Mouse (Mus musculus) neural tube, embryonic 14.5 days (tissue): ENCODE measurements around the gene Spata17. TPM values are rescaled to one million over a fixed set of nuclear protein-coding genes. Genes with fewer than 3 reads are reported as not detected.
A peak's percentile ranks its signal among the peaks of the same experiment; 100 is the strongest.

Source experiments
- ATAC-seq: fragments of 200-750 bp; cut with Nextera tagmentation; 2 replicates; pipeline ENCODE4 v1.8.0; 2017; ENCODE audit warnings: low read depth, mild to moderate bottlenecking, moderate TSS enrichment, moderate library complexity
- H3K27ac ChIP-seq: fragments of 300-500 bp; sonication (generic); 2 replicates; pipeline ENCODE4 v1.5.1; 2014; ENCODE audit warnings: low read depth, mild to moderate bottlenecking, control low read depth, low read length, moderate library complexity, mixed read lengths
- H3K27me3 ChIP-seq: fragments of 300-500 bp; sonication (generic); 2 replicates; pipeline ENCODE4 v1.6.1; 2014; ENCODE audit warnings: low read length; ENCODE audit not compliant: control insufficient read depth, insufficient read depth
- H3K36me3 ChIP-seq: fragments of 300-500 bp; sonication (generic); 2 replicates; pipeline ENCODE4 v1.6.1; 2014; ENCODE audit warnings: low read length, mixed read lengths; ENCODE audit not compliant: control insufficient read depth, insufficient read depth
- H3K4me1 ChIP-seq: fragments of 300-500 bp; sonication (generic); 2 replicates; pipeline ENCODE4 v1.6.1; 2014; ENCODE audit warnings: low read length; ENCODE audit not compliant: control insufficient read depth, insufficient read depth
- H3K4me2 ChIP-seq: fragments of 300-500 bp; sonication (generic); 2 replicates; pipeline ENCODE4 v1.6.1; 2014; ENCODE audit warnings: mild to moderate bottlenecking, low read depth, low read length, control low read depth
- H3K4me3 ChIP-seq: fragments of 300-500 bp; sonication (generic); 2 replicates; pipeline ENCODE4 v1.5.1; 2014; ENCODE audit warnings: low read depth, low read length, control low read depth, mixed read lengths
- H3K9ac ChIP-seq: fragments of 300-500 bp; sonication (generic); replicated peaks from 2 replicates; pipeline ENCODE4 v1.6.1; 2014; ENCODE audit warnings: low read depth, mild to moderate bottlenecking, control low read depth, low read length, mixed read lengths
- H3K9me3 ChIP-seq: fragments of 300-500 bp; sonication (generic); 2 replicates; pipeline ENCODE4 v1.6.1; 2016; ENCODE audit warnings: low read length; ENCODE audit not compliant: control insufficient read depth
- WGBS: fragments of 180-500 bp; shearing (Covaris S2); extraction: QIAGEN DNeasy Blood & Tissue Kit; methylation state at CpG from one replicate; pipeline ENCODE4 v1.1.7; 2014; 5-methylcytosine and 5-hydroxymethylcytosine counted together
- polyA plus RNA-seq: library from polyadenylated mRNA; unstranded; fragments of >200 nt; fragmentation: Nextera tagmentation; extraction: Ambion mirVana; gene quantifications from 2 replicates; pipeline ENCODE4 v1.2.1, GENCODE M21; 2014

The Spata17 gene
- 0.89 and 1.6 TPM in 2 replicates for polyA plus RNA-seq

- Histone ChIP-seq H3K27me3 (no peaks in the 10 kb centered on the region), H3K9ac (peak within 1 kb of the TSS; percentile 65), H3K27ac (peak within 1 kb of the TSS; percentile 60; the same call in 1 of the 2 replicates), H3K9me3 (no peaks in the 10 kb centered on the region), H3K4me2 (peak within 1 kb of the TSS; percentile 80), H3K4me3 (peak within 1 kb of the TSS; percentile 51), H3K4me1 (peaks cover 4% of the 10 kb centered on the region; the same call in 1 of the 2 replicates), H3K36me3 (no peaks in the 10 kb centered on the region)
- peak; percentile 94 for ATAC-seq
- 1% methylated on average over 58 of the region's 58 CpGs for WGBS
Measured at GRCm38 (mm10) chr1:187215181-187216116, at the start of gene Spata17, which contains the start of gene Gpatch2. Gene Spata17, minus strand, starts transcription at chr1:187215465. Gene Gpatch2, plus strand, starts transcription at chr1:187215508.

DNA sequence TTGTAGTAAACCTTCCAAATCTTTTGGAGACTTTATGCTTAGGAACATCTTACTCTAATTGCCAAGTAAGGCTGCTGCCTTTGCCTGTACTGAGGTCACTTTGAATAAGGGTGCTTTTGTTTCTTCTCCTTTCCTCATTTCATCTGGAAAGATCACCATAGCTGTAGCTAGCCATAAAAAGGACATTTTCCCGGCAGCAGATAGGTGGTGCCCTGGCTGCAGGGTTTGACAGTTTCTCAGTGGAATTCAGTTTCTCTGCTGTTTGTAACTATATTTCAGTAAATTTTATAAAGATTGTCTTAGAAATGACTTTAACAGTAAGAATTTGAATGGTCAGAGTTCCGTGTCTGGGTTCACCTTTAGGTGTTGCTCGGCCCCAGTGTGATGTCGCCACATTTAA lies 43.5 kb upstream of the Spata17 start:
- no peaks in the 10 kb centered on the region for H3K36me3 ChIP-seq
- H3K27me3 ChIP-seq = no peaks in the 10 kb centered on the region
- 68% methylated on average over 4 of the region's 4 CpGs for WGBS
- H3K9ac ChIP-seq = no peak overlapping the region
- no peaks in the 10 kb centered on the region for H3K9me3 ChIP-seq
- H3K4me2 ChIP-seq = no peak overlapping the region
- H3K4me3 ChIP-seq = no peak overlapping the region
- no peak for ATAC-seq
- no peaks in the 10 kb centered on the region for H3K4me1 ChIP-seq
- no peak overlapping the region for H3K27ac ChIP-seq

GRCm38 (mm10) chr1:187250741-187251262 lies 35.5 kb upstream of the Spata17 start:
- H3K27me3 ChIP-seq = no peaks in the 10 kb centered on the region
- no peak overlapping the region for H3K27ac ChIP-seq
- 88% methylated on average over 1 of the region's 1 CpGs for whole genome bisulfite sequencing
- no peak overlapping the region for H3K9ac ChIP-seq
- H3K4me2 ChIP-seq = no peak overlapping the region
- ATAC-seq = no peak
- H3K36me3 ChIP-seq = no peaks in the 10 kb centered on the region
- H3K4me1 ChIP-seq = no peaks in the 10 kb centered on the region
- H3K9me3 ChIP-seq = no peaks in the 10 kb centered on the region
- H3K4me3 ChIP-seq = no peak overlapping the region

GRCm38 (mm10) chr1:187244734-187245133 lies 29.5 kb upstream of the Spata17 start:
- no peak for ATAC-seq
- WGBS = 84% methylated on average over 5 of the region's 5 CpGs
- H3K9ac ChIP-seq = no peak overlapping the region
- H3K27ac ChIP-seq = no peak overlapping the region
- H3K36me3 ChIP-seq = no peaks in the 10 kb centered on the region
- no peaks in the 10 kb centered on the region for H3K4me1 ChIP-seq
- no peak overlapping the region for H3K4me2 ChIP-seq
- H3K9me3 ChIP-seq = no peaks in the 10 kb centered on the region
- H3K27me3 ChIP-seq = no peaks in the 10 kb centered on the region
- H3K4me3 ChIP-seq = no peak overlapping the region

GRCm38 (mm10) chr1:187241329-187241728 lies 26.1 kb upstream of the Spata17 start:
- Histone ChIP-seq H3K27ac (no peak overlapping the region), H3K4me3 (no peak overlapping the region), H3K27me3 (no peaks in the 10 kb centered on the region), H3K9me3 (no peaks in the 10 kb centered on the region), H3K9ac (no peak overlapping the region), H3K4me1 (no peaks in the 10 kb centered on the region), H3K36me3 (no peaks in the 10 kb centered on the region), H3K4me2 (no peak overlapping the region)
- ATAC-seq = no peak
- WGBS = 92% methylated on average over 5 of the region's 5 CpGs

- whole genome bisulfite sequencing = 95% methylated on average over 3 of the region's 3 CpGs
- Histone ChIP-seq H3K9ac (no peak overlapping the region), H3K36me3 (no peaks in the 10 kb centered on the region), H3K4me3 (no peak overlapping the region), H3K27ac (no peak overlapping the region), H3K27me3 (no peaks in the 10 kb centered on the region), H3K4me1 (no peaks in the 10 kb centered on the region), H3K9me3 (no peaks in the 10 kb centered on the region), H3K4me2 (no peak overlapping the region)
- no peak for ATAC-seq
Measured at GRCm38 (mm10) chr1:187240304-187240703, 25.0 kb upstream of the Spata17 start.

DNA sequence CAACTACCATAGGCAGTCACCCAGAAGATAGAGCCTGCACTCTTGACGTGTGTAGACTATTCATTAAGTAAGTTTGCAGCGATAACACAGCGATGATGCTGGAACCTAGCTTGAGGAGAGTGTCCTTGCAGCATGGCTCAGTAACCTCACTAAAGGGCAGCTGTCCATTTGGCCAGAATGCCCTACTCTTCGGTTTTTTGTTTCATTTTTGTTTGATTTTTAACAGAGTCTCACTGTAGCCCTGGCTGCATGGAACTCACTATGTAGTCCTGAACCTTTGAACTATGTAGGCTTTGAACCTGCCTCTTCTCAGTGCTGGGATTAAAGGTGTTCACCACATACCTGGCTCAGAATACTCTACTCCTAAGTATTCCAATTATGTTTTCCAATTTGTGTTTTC lies 22.8 kb upstream of the Spata17 start:
- 94% methylated on average over 4 of the region's 4 CpGs for WGBS
- Histone ChIP-seq H3K4me1 (no peaks in the 10 kb centered on the region), H3K9me3 (no peaks in the 10 kb centered on the region), H3K9ac (no peak overlapping the region), H3K36me3 (no peaks in the 10 kb centered on the region), H3K4me2 (no peak overlapping the region), H3K27me3 (no peaks in the 10 kb centered on the region), H3K4me3 (no peak overlapping the region), H3K27ac (no peak overlapping the region)
- ATAC-seq = no peak

GRCm38 (mm10) chr1:187236296-187236695 lies 21.0 kb upstream of the Spata17 start:
- H3K9me3 ChIP-seq = no peaks in the 10 kb centered on the region
- no peaks in the 10 kb centered on the region for H3K27me3 ChIP-seq
- H3K4me1 ChIP-seq = no peaks in the 10 kb centered on the region
- H3K4me3 ChIP-seq = no peak overlapping the region
- H3K9ac ChIP-seq = no peak overlapping the region
- H3K27ac ChIP-seq = no peak overlapping the region
- no peak for ATAC-seq
- WGBS = 70% methylated on average over 6 of the region's 6 CpGs
- no peaks in the 10 kb centered on the region for H3K36me3 ChIP-seq
- no peak overlapping the region for H3K4me2 ChIP-seq

GRCm38 (mm10) chr1:187235161-187235560 lies 19.9 kb upstream of the Spata17 start:
- Histone ChIP-seq H3K4me3 (no peak overlapping the region), H3K27ac (no peak overlapping the region), H3K9me3 (no peaks in the 10 kb centered on the region), H3K4me2 (no peak overlapping the region), H3K4me1 (no peaks in the 10 kb centered on the region), H3K27me3 (no peaks in the 10 kb centered on the region), H3K9ac (no peak overlapping the region), H3K36me3 (no peaks in the 10 kb centered on the region)
- WGBS = 90% methylated on average over 3 of the region's 3 CpGs
- ATAC-seq = no peak
